In the genomic region with DNA sequence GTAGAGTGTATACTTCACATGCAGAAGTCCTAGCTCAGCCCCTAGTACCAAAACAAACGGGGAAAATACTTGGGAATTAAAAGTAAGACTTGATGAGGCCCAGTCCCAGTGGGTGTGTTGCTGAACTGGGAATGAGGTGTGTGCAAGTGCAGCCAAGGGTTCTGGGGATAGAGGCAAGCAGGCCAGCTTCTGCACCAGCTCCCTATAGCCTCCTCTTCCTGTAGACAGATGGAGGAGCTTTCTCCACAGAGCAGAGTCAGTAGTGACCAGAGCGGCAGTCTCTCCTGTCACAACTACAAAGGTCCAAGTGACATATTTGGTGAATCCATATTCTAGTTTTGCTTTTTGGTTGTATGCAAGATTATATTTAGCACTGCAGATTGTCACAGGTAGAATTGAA, we compare ENCODE assay signal across 25 mouse cellular contexts.
DNase-seq lines count a peak whose midpoint lies in the region; ATAC-seq lines count a peak whose summit lies in the region.
"Had no signal": no experiment of that assay in that cellular context is flagged by ENCODE, and none has a peak within 500 bp of the region (broad histone marks: within the 10 kb centered on the region; RNA-seq: fewer than 3 reads in every experiment).

No protein-coding gene starts in this region.

- H3K9ac ChIP-seq in hindbrain, embryonic 12.5 days = no peak overlapping the region
- no peak overlapping the region for H3K9ac ChIP-seq in hindbrain, embryonic 16.5 days (ENCODE audit: low read depth, low read length)
- no peak overlapping the region for H3K9ac ChIP-seq in limb, embryonic 15.5 days
- H3K9ac ChIP-seq: forebrain, embryonic 13.5 days; heart, embryonic 13.5 days had no signal

- no peaks in the 10 kb centered on the region for H3K27me3 ChIP-seq in hindbrain, embryonic 12.5 days
- no peaks in the 10 kb centered on the region for H3K27me3 ChIP-seq in hindbrain, embryonic 16.5 days (replicated peaks; ENCODE audit: control insufficient read depth, insufficient read depth, low read length)
- H3K27me3 ChIP-seq in limb, embryonic 15.5 days = no peaks in the 10 kb centered on the region
- H3K27me3 ChIP-seq in limb, embryonic 10.5 days (ENCODE audit: low read depth, poor library complexity, severe bottlenecking) = no peaks in the 10 kb centered on the region
- H3K27me3 ChIP-seq: forebrain, embryonic 13.5 days; heart, embryonic 13.5 days had no signal

- WGBS in hindbrain, embryonic 12.5 days = 86% methylated on average over 2 of the region's 2 CpGs
- WGBS in hindbrain, embryonic 16.5 days = 81% methylated on average over 2 of the region's 2 CpGs
- 71% methylated on average over 2 of the region's 2 CpGs for WGBS in limb, embryonic 15.5 days
- 86% methylated on average over 2 of the region's 2 CpGs for WGBS in limb, embryonic 10.5 days

- H3K36me3 ChIP-seq in hindbrain, embryonic 12.5 days = no peaks in the 10 kb centered on the region
- H3K36me3 ChIP-seq in hindbrain, embryonic 16.5 days (ENCODE audit: control insufficient read depth, insufficient read depth, low read length) = no peaks in the 10 kb centered on the region
- no peaks in the 10 kb centered on the region for H3K36me3 ChIP-seq in limb, embryonic 15.5 days
- H3K36me3 ChIP-seq in limb, embryonic 10.5 days = no peaks in the 10 kb centered on the region
- H3K36me3 ChIP-seq: forebrain, embryonic 10.5 days; heart, embryonic 10.5 days; heart, embryonic 13.5 days had no signal

- DNase-seq in cerebellum, adult 11-12 months = no peak
- peak; percentile 38 for DNase-seq in cerebellum, adult 9-11 months
- DNase-seq in cerebellum, postnatal 14 days = no peak
- no peak for DNase-seq in limb, embryonic 10.5 days (ENCODE audit: low spot score)
- DNase-seq: adrenal gland, adult 8-10 months; adrenal gland, postnatal 25 days; gastrocnemius, postnatal 10 days; gastrocnemius, postnatal 36 days; heart, adult 2 months; heart, postnatal 14 days; heart, postnatal 4 days; kidney, adult 18-20 months had no signal

- H3K4me2 ChIP-seq in hindbrain, embryonic 12.5 days (replicated peaks) = no peak overlapping the region
- no peak overlapping the region for H3K4me2 ChIP-seq in hindbrain, embryonic 16.5 days (ENCODE audit: low read length)
- no peak overlapping the region for H3K4me2 ChIP-seq in limb, embryonic 15.5 days
- H3K4me2 ChIP-seq: forebrain, embryonic 13.5 days; heart, embryonic 13.5 days had no signal

- H3K27ac ChIP-seq in hindbrain, embryonic 12.5 days = peak overlapping the region; percentile 37; the same call in 1 of the 2 replicates
- H3K27ac ChIP-seq in hindbrain, embryonic 16.5 days (ENCODE audit: low read depth, low read length) = no peak overlapping the region
- peak overlapping the region; percentile 27; the same call in 1 of the 2 replicates for H3K27ac ChIP-seq in limb, embryonic 15.5 days
- H3K27ac ChIP-seq in limb, embryonic 10.5 days = no peak overlapping the region
- H3K27ac ChIP-seq: forebrain, embryonic 10.5 days; forebrain, embryonic 13.5 days; heart, adult 2 months; heart, embryonic 10.5 days; heart, embryonic 13.5 days; hindbrain, postnatal 0 days had no signal

- H3K4me3 ChIP-seq in hindbrain, embryonic 12.5 days = no peak overlapping the region
- no peak overlapping the region for H3K4me3 ChIP-seq in hindbrain, embryonic 16.5 days (ENCODE audit: low read length)
- H3K4me3 ChIP-seq in limb, embryonic 15.5 days = no peak overlapping the region
- no peak overlapping the region for H3K4me3 ChIP-seq in limb, embryonic 10.5 days
- H3K4me3 ChIP-seq: forebrain, embryonic 10.5 days; forebrain, embryonic 13.5 days; heart, adult 2 months; heart, embryonic 10.5 days; heart, embryonic 13.5 days had no signal

- peak; percentile 65; the same call in 1 of the 2 replicates for ATAC-seq in cerebellum, adult (ENCODE audit: insufficient number of reproducible peaks, low FRiP score, low TSS enrichment)
- ATAC-seq in hindbrain, embryonic 12.5 days (ENCODE audit: low FRiP score) = no peak
- no peak for ATAC-seq in hindbrain, embryonic 16.5 days
- no peak for ATAC-seq in limb, embryonic 15.5 days (ENCODE audit: insufficient number of reproducible peaks, low FRiP score, low TSS enrichment, low read depth)
- ATAC-seq: activated CD4-positive, CD25-positive, alpha-beta regulatory T cell, adult 4 months; forebrain, embryonic 13.5 days; forebrain, embryonic 16.5 days; hindbrain, postnatal 0 days; inflammation-experienced regulatory T-cells, adult 6 months; intestine, embryonic 16.5 days had no signal

- no peaks in the 10 kb centered on the region for H3K9me3 ChIP-seq in hindbrain, embryonic 12.5 days (replicated peaks)
- no peaks in the 10 kb centered on the region for H3K9me3 ChIP-seq in hindbrain, embryonic 16.5 days (ENCODE audit: control insufficient read depth, low read length)
- no peaks in the 10 kb centered on the region for H3K9me3 ChIP-seq in limb, embryonic 15.5 days
- H3K9me3 ChIP-seq in limb, embryonic 10.5 days (replicated peaks) = no peaks in the 10 kb centered on the region
- H3K9me3 ChIP-seq: forebrain, embryonic 10.5 days; forebrain, embryonic 13.5 days; heart, embryonic 10.5 days; heart, embryonic 13.5 days had no signal

- H3K4me1 ChIP-seq in hindbrain, embryonic 12.5 days = peaks cover 16% of the 10 kb centered on the region
- peaks cover 3% of the 10 kb centered on the region; the same call in 1 of the 2 replicates for H3K4me1 ChIP-seq in hindbrain, embryonic 16.5 days (ENCODE audit: control insufficient read depth, insufficient read depth, low read depth, low read length)
- H3K4me1 ChIP-seq in limb, embryonic 15.5 days = peaks cover 28% of the 10 kb centered on the region
- peaks cover 31% of the 10 kb centered on the region for H3K4me1 ChIP-seq in limb, embryonic 10.5 days

Comparison
In these comparisons a context has a peak if more than half of its experiments do, and no peak if none do; other contexts are left out.
1. H3K27ac ChIP-seq: peak in hindbrain, embryonic 12.5 days (single experiment) and limb, embryonic 15.5 days (single experiment); none in hindbrain, embryonic 16.5 days (single experiment) and limb, embryonic 10.5 days (single experiment).